Mouse (Mus musculus) midbrain, embryonic 10.5 days (tissue): ENCODE data around the gene Sde2. TPM values are rescaled to one million over a fixed set of nuclear protein-coding genes. Genes with fewer than 3 reads are reported as not detected.

Experiments used
- DNase-seq: peaks from one replicate; pipeline ENCODE4 v3.0.0-alpha.2; 2017; ENCODE audit warnings: low spot score
- H3K27ac ChIP-seq: fragments of 300-500 bp; sonication (generic); replicated peaks from 2 replicates; pipeline ENCODE4 v1.5.1; 2016; ENCODE audit warnings: mild to moderate bottlenecking
- H3K27me3 ChIP-seq: fragments of 300-500 bp; sonication (generic); 2 replicates; pipeline ENCODE4 v1.6.1; 2016; ENCODE audit warnings: low read depth, mild to moderate bottlenecking; ENCODE audit not compliant: poor library complexity, severe bottlenecking
- H3K36me3 ChIP-seq: fragments of 300-500 bp; sonication (generic); 2 replicates; pipeline ENCODE4 v1.6.1; 2016; ENCODE audit warnings: mild to moderate bottlenecking, moderate library complexity
- H3K4me1 ChIP-seq: fragments of 300-500 bp; sonication (generic); 2 replicates; pipeline ENCODE4 v1.6.1; 2016
- H3K4me3 ChIP-seq: fragments of 300-500 bp; sonication (generic); 2 replicates; pipeline ENCODE4 v1.5.1; 2016; ENCODE audit warnings: mild to moderate bottlenecking, moderate library complexity
- H3K9me3 ChIP-seq: fragments of 300-500 bp; sonication (generic); replicated peaks from 2 replicates; pipeline ENCODE4 v1.6.1; 2016; ENCODE audit warnings: mild to moderate bottlenecking
- WGBS: fragments of 180-500 bp; shearing (Covaris S2); methylation state at CpG from one replicate; pipeline ENCODE4 v1.1.7; 2016; 5-methylcytosine and 5-hydroxymethylcytosine counted together
- polyA plus RNA-seq: library from polyadenylated mRNA; unstranded; fragments of >200 nt; fragmentation: Nextera tagmentation; extraction: Ambion mirVana; gene quantifications from 2 replicates; pipeline ENCODE4 v1.2.1, GENCODE M21; 2016

Gene Sde2
- polyA plus RNA-seq, 1 experiment from 2014 or later: 42.1 TPM

DNA sequence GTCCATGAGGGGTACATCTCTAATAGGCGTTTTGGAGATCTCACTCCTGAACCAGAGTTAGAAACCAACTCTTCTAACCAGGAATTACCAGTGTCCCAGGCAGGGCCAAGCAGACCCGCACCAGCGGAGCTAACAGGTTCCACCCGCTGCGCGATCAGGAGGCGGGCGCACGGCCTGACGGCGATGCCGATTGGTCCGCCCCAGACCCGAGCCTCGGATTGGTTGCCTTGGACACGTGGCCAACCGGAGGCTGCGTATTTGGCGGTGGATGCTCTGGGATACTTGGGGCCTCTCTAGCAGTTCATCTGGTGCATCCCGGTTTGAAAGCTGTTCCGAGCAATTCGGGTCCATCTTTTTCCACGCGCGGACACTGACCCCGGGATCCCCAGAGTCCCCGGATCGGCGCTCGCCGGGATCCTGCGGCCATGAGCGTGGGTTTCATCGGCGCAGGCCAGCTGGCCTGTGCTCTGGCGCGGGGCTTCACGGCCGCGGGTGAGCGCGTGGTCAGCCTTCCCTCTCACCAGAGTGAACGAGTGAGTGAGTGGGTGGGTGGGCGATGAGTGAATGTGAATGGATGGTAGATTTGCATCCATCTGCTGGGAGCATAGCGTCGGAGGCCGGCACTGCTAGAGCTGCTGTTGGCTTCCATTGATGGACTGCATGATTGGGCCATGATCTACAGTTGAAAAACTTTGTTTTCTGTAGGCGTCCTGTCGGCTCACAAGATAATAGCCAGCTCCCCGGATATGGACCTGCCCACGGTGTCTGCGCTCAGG lies 53.3 kb downstream of the Sde2 start, which contains the start of gene Pycr2:
Gene Pycr2, plus strand, starts transcription at position 255 of the 776 bp plus-strand sequence.
- WGBS: under 1% methylated on average over 52 of the region's 52 CpGs
- H3K27me3 ChIP-seq: no peaks in the 10 kb centered on the region
- H3K36me3 ChIP-seq: peaks cover 38% of the 10 kb centered on the region
- peak within 1 kb of the TSS; percentile 96 for H3K4me3 ChIP-seq
- H3K9me3 ChIP-seq: no peaks in the 10 kb centered on the region
- peak; percentile 95 for DNase-seq
- H3K4me1 ChIP-seq: peaks cover 26% of the 10 kb centered on the region
- peak within 1 kb of the TSS; percentile 95 for H3K27ac ChIP-seq

DNA sequence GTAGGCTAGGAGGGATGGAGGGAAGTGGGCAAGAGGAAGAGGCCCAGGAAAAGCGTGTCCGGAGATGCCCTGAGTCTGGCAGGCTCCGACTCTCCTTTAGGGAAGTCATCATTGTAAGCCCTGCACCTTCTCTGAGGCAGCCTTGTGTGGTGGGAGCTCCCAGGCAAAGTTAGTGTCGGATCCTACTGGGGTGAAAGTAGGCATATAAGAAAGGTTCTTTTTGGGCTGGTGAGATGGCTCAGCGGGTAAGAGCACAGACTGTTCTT lies 53.8 kb downstream of the Sde2 start:
- peak overlapping the region; percentile 95 for H3K27ac ChIP-seq

GRCm38 (mm10) chr1:180905307-180905706 lies 54.4 kb downstream of the Sde2 start:
- peak overlapping the region; percentile 96 for H3K4me3 ChIP-seq
- H3K4me1 ChIP-seq: peaks cover 26% of the 10 kb centered on the region
- peak overlapping the region; percentile 95; the same call in 1 of the 2 replicates for H3K27ac ChIP-seq
- DNase-seq: no peak
- WGBS: 66% methylated on average over 6 of the region's 6 CpGs
- peaks cover 43% of the 10 kb centered on the region for H3K36me3 ChIP-seq
- H3K27me3 ChIP-seq: no peaks in the 10 kb centered on the region
- no peaks in the 10 kb centered on the region for H3K9me3 ChIP-seq

More for the DNA sequence above, 53.8 kb downstream of the Sde2 start:
- peaks cover 43% of the 10 kb centered on the region for H3K36me3 ChIP-seq
- DNase-seq: no peak
- peaks cover 26% of the 10 kb centered on the region for H3K4me1 ChIP-seq
- no peaks in the 10 kb centered on the region for H3K27me3 ChIP-seq
- WGBS: 6% methylated on average over 5 of the region's 5 CpGs
- H3K4me3 ChIP-seq: peak overlapping the region; percentile 96
- H3K9me3 ChIP-seq: no peaks in the 10 kb centered on the region

- Histone ChIP-seq H3K36me3 (peaks cover 43% of the 10 kb centered on the region), H3K27ac (no peak overlapping the region), H3K27me3 (no peaks in the 10 kb centered on the region), H3K4me3 (peak overlapping the region; percentile 96), H3K4me1 (peaks cover 26% of the 10 kb centered on the region), H3K9me3 (no peaks in the 10 kb centered on the region)
- DNase-seq: no peak
- WGBS: 94% methylated on average over 17 of the region's 17 CpGs
These were observed 54.9 kb downstream of the Sde2 start for GRCm38 (mm10) chr1:180905876-180906275.

DNA sequence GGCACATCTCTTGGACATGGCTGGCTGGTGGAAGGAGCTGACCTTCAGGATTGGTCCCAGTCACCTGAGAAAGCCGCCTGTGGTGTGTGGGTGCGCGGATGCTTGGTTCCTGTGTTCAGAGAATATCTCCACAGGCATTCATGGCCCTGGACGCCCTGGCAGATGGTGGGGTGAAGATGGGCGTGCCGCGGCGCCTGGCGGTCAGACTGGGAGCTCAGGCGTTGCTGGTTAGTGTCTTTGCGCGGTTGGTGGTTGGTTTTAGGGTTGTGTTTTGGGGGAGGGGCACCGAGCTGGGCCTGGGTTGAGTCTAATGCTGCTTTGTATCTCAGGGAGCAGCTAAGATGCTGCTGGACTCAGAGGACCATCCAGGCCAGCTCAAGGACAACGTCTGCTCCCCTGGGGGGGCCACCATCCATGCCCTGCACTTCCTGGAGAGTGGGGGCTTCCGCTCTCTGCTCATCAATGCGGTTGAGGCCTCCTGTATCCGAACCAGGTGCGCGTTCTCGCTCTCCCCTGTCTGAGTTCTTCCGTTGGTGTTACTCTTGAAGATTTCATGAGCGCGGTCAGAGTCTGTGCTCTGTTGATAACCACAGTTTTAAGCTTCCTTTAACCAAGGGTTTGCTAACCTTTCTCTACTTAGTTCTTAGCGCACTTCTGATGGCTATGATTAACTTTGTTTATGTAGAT lies 55.7 kb downstream of the Sde2 start:
- Histone ChIP-seq H3K27ac (no peak overlapping the region), H3K36me3 (peaks cover 43% of the 10 kb centered on the region), H3K4me3 (peak overlapping the region; percentile 96), H3K9me3 (no peaks in the 10 kb centered on the region), H3K27me3 (no peaks in the 10 kb centered on the region), H3K4me1 (peaks cover 26% of the 10 kb centered on the region)
- WGBS: 92% methylated on average over 24 of the region's 24 CpGs
- no peak for DNase-seq

DNA sequence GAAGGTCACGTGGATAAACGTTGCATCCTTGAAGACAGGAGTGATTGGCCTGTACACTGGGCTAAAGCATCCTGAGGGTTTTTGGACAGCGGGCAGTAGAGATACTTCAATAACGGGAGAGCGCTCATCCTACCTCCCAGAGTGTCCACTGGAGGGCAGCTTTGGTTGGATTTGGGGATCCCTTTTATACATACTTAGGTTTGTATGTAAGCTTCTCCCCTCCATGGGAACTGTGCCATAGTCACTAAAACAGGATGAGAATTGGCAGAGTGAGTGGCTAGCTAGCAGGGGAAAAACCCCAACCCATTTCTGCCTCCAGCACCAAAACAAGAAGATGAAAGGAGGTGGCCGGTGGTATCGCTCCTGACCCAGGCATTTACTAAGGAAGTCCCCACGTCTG lies 60.2 kb downstream of the Sde2 start:
- no peak overlapping the region for H3K4me3 ChIP-seq
- WGBS: 53% methylated on average over 8 of the region's 8 CpGs
- no peak for DNase-seq

DNA sequence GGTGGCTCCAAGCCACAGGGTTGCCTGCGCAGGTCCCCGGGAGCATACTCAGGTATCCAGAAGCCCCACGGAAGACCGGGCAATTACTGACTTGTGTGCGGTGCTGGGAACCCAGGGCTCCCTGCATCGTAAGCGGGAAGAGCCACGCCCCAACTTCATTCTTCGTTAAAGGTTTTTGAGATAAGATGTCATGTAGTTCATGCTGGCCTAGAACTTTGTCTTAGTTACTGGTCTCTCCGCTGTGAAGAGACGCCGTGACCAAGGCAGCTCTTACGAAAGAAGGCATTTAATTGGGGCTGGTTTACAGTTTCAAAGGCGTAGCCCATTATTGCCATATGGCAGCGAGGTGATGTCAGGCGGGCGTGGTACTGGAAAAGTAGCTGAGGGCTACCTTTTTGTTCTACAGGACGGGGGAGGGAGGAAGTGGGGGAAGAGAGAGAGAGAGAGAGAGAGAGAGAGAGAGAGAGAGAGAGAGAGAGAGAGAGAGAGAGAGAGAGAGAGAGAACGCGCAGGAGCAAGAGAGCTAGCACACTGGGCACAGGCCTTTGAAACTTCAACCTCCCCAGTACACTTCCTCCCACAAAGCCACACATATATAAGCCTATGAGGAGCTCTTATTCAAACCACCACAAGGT lies 60.8 kb downstream of the Sde2 start:
- H3K27me3 ChIP-seq: no peaks in the 10 kb centered on the region
- H3K36me3 ChIP-seq: peaks cover 29% of the 10 kb centered on the region
- no peak overlapping the region for H3K4me3 ChIP-seq
- no peaks in the 10 kb centered on the region for H3K9me3 ChIP-seq
- no peak overlapping the region for H3K27ac ChIP-seq
- H3K4me1 ChIP-seq: no peaks in the 10 kb centered on the region
- 64% methylated on average over 20 of the region's 20 CpGs for WGBS
- DNase-seq: no peak

More for the DNA sequence above, 60.2 kb downstream of the Sde2 start:
- Histone ChIP-seq H3K27ac (no peak overlapping the region), H3K27me3 (no peaks in the 10 kb centered on the region), H3K4me1 (peaks cover 6% of the 10 kb centered on the region), H3K36me3 (peaks cover 35% of the 10 kb centered on the region), H3K9me3 (no peaks in the 10 kb centered on the region)

- WGBS: 90% methylated on average over 5 of the region's 5 CpGs
- no peak for DNase-seq
- Histone ChIP-seq H3K36me3 (peaks cover 19% of the 10 kb centered on the region), H3K27ac (no peak overlapping the region), H3K4me3 (no peak overlapping the region), H3K9me3 (no peaks in the 10 kb centered on the region), H3K27me3 (no peaks in the 10 kb centered on the region), H3K4me1 (no peaks in the 10 kb centered on the region)
These were observed 61.9 kb downstream of the Sde2 start for GRCm38 (mm10) chr1:180912792-180913191.

DNA sequence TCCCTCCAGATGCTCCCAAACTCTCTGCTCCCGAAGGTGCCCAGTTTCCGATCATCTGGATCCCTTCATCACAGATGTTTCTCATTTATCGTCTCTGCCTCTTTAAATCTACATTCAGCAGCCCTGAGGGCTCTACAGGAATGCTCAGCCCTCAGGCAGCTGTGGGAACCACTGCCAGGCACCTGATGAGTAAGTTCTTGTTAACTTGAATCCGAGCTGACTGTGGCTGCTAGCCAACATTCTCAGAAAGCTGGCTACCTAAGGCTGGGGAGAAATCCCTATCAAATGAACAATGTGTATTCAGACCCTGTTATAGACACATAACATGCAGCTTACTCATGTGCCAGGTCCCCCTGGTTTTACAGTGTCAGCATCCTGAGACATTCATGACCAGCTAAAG lies 62.9 kb downstream of the Sde2 start:
- Histone ChIP-seq H3K9me3 (no peaks in the 10 kb centered on the region), H3K27ac (no peak overlapping the region), H3K36me3 (peaks cover 9% of the 10 kb centered on the region), H3K27me3 (no peaks in the 10 kb centered on the region), H3K4me3 (no peak overlapping the region), H3K4me1 (no peaks in the 10 kb centered on the region)
- no peak for DNase-seq
- WGBS: 66% methylated on average over 4 of the region's 4 CpGs

DNA sequence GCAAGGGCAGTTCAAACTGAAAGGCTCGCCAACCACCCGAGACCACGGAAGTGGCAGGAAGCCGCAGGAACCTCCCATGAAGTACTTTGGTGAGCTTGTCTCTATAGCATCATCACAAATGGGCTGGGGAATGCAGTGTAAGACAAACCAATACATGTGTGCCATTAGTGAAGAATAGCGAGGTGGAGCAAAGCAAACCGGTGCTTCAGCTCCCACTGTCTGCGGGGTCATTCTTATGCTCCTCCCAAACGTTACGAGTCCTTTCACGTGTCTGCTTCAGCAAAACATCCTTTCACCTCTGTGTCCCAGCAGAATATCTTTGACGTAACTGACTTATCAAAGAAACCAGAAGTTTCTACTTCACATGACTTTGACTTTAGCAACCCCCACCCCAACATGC lies 65.5 kb downstream of the Sde2 start:
- 90% methylated on average over 11 of the region's 11 CpGs for WGBS
- no peak overlapping the region for H3K4me3 ChIP-seq
- no peak overlapping the region for H3K27ac ChIP-seq
- H3K4me1 ChIP-seq: peaks cover 7% of the 10 kb centered on the region; the same call in 1 of the 2 replicates
- no peaks in the 10 kb centered on the region for H3K9me3 ChIP-seq
- H3K27me3 ChIP-seq: no peaks in the 10 kb centered on the region
- DNase-seq: no peak
- H3K36me3 ChIP-seq: no peaks in the 10 kb centered on the region

GRCm38 (mm10) chr1:180917053-180917452 lies 66.1 kb downstream of the Sde2 start:
- Histone ChIP-seq H3K36me3 (no peaks in the 10 kb centered on the region), H3K4me3 (no peak overlapping the region), H3K27ac (no peak overlapping the region), H3K9me3 (no peaks in the 10 kb centered on the region), H3K27me3 (no peaks in the 10 kb centered on the region), H3K4me1 (peaks cover 7% of the 10 kb centered on the region; the same call in 1 of the 2 replicates)
- 58% methylated on average over 1 of the region's 1 CpGs for WGBS
- DNase-seq: no peak
